Mouse (Mus musculus): Measurements from ENCODE around the gene Tcp10c.
"Not testable (repeated sequence)": the region's sequence is repeated elsewhere in the genome, so short reads cannot be mapped to it uniquely, and the experiment has no call there.

The Tcp10c gene

DNA sequence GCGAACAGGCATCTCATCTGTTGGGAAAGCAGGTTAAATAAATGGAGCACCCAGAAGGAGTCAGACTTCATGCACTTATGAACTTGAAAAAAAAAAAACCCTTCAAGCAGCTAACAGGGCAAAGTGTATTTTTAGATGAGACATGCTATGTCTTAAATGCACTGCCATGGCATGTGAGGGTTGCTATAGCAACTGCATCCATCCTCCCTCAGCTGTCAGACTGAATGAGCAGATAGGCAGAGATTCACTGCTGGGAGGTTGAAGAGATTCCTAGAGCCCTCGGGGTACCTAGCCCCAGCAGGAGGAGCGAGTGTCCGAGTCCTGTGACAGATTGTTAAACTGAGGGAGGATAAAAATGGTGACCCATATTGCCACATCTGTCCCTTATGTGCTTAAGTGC, 36.6 kb downstream of the Tcp10c start:
- not testable (repeated sequence) for DNase-seq (ENCODE audit: low spot score in 2 of 2)

DNA sequence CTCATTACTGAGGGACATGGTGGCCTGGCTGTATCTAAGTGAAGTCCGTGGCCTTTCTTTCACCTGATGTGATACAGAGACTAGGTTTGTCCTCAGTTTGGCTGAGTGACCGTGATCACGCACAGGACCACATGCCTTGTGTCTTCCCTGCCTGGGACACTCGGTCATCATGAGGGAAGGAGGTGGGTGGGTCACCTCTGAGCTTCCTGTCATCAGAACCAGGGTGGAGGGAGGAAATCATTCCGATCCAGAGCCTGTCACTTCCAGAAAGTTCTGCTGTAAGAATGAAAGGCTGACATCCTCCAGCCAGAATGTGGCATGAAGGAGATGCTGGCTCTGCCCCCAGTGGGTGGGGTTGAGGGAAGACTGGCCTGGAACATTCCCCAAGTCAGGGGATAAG, 45.6 kb downstream of the Tcp10c start:
- not testable (repeated sequence) for DNase-seq (ENCODE audit: low spot score in 2 of 2)

DNA sequence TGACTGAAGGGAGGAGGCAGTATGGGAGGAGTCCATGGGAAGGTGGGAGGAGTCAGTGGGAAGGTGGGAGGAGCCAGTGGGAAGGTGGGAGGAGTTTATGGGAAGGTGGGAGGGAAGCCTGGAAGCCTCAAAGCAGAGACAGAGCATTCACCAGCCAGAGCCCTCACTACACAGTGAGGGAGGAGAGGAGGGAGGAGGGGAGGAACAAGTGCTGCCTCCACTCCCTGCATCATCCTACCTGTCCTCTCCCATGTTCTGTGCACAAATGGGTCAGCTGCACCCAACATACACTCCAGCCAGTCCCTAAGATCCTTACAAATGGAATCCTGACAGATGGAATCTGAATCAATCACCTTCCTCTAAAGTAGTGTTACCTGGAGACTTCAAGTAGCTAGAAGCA, 47.7 kb downstream of the Tcp10c start:
- DNase-seq (ENCODE audit: low spot score in 2 of 2), result not testable (repeated sequence)

DNA sequence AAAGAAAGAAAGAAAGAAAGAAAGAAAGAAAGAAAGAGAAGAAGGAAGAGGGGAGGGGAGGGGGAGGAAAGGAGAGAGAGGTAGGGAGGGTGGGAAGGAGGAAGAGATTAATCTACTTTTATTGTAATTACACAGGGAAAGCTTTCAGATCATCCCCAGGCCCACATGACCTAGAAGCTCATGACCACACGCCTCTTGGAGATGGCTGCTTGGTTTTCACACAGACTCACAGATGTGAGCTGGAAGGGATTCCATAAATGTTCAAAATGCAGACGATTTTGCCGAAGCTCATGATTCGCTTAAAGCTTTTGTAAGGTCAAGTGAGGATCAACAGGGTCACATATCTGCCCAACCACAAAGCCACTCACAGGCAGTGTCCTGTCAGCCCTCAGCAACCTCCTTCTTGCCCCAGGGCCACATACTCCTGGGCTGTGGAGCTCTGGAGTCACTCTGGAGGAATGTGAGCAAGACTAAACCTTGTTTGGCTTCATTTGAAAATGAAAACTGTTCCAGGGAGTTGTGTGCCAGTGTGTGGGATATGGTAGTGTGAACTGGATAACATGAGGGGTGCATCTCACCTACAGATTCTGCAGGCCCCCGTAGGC, 49.3 kb downstream of the Tcp10c start:
- not testable (repeated sequence) for DNase-seq (ENCODE audit: low spot score in 2 of 2)

DNA sequence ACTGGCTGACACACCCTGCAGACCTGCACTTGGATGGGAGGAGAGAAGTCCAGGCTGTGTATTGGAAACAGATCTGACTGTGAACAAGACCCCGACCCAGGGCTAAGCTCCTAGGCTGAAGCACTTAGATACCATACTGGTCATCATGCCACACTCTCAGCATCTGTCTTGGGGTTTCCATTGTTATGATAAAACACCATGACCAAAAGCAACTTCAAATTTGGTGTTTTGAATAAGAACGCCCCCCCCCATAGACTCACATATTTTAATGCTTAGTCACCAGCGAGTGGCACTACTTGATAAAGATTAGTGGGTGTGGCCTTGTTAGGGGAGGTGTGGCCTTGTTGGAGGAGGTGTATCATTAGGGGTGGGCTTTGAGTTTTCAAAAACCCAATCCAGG, 51.7 kb downstream of the Tcp10c start:
- not testable (repeated sequence) for DNase-seq (ENCODE audit: low spot score in 2 of 2)

DNA sequence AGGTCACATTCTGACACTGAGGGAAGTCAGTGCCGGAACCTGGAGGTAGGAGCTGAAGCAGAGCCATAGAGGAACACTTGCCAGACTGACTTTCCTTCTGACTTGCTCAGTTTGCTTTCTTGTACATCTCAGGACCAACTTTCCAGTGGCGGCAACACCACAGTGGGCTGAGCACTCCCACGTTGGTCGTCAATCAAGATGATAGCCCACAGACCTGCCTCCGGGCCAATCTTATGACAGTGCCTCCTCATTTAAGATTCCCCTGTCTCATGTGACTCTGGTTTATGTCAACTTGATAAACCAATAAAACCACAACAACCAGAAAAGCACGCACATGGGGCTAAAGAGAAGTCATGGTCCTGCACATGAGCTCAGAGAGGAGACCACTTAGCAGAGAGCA, 52.3 kb downstream of the Tcp10c start:
- not testable (repeated sequence) for DNase-seq (ENCODE audit: low spot score in 2 of 2)

DNA sequence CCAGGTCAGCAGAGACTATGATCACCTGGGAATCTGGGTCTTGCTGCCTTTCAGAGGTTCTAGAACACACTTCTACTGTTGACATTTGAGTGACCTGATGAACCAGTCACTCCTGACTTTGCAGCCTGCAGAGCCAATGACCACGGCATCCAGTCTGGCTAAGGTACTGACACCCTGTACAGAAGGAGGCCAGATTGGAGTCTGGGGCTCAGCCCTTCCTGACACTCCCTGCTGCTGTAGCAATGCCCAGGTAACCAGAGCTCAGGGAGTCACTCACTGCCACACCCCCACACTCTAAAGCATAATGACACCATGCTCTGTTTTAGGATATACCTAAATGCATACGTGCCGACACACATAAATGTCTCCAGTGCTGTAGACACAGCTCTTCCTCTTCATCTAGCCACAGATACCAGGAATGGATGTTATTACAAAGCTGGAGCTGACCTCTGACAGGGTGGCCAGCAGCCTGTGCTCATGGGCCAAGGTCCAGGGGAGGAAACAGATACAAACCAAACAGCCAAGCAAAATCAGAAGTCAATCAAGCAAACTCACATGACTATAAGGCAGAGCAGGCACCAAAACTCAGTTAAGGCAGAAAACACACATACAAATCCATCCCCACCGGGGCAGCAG, 53.4 kb downstream of the Tcp10c start:
- not testable (repeated sequence) for DNase-seq (ENCODE audit: low spot score in 2 of 2)

DNA sequence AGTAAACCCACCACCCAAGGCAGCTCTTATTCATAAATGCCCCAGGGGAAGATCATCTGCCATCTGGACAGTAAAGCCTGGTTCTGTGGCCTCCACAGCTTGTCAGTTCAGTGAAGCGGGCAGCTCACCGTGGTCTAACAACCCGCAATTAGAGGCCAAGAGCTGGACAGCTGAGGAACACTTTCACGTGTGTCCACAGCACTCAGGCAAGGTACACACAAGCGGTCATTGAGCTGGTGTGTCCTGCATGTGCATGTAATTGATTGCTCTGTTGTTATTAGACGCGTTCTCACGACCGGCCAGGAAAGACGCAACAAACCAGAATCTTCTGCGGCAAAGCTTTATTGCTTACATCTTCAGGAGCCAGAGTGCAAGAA, 53.9 kb downstream of the Tcp10c start:
- not testable (repeated sequence) for DNase-seq (ENCODE audit: low spot score in 2 of 2)

DNA sequence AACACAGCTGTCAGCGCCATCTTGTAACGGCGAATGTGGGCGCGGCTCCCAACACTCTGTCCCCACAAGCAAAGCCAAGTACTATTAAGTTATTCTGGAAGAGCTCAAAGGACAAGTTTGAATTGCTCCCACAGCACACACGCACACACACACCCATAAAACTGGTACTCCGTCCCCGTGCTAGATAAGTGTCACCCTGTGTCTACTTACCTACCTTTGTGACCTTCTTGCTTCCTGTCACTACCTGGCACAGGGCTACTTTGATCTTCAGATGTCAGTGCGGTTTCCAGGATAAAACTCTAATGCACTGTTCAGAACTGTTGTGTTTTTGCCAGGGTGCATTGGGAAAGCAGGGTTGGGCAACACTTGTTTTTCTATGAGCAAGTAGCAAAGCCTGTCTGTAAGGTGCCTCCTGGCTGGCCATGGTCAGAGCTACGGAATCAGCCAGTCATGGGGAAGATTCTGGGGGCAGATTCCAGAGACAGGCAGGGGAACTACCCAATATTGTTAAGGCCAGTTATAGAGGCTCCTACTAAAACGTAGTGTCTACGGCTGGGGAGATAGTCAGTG, 66.7 kb downstream of the Tcp10c start:
- DNase-seq (ENCODE audit: low spot score in 2 of 2), result not testable (repeated sequence)

DNA sequence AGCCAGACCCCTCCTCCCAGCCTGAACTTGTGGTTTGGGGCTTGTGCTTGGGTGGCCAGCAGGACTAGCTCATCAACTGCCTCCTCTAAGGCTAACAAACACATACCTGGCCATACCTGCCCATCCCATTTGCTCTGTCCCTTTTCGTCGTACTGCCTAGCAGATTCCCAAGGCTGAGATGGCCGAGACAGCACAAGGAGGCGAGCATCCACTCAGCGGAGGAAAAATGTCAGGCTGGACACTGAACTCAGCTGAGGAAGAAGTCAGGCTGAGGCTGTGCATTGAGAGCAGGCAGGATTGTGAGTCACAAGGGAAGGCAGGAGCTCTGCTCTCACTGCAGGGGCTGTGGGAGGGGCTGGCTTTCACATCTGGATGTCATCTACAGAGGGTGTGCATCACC, 68.3 kb downstream of the Tcp10c start:
- DNase-seq (ENCODE audit: low spot score in 2 of 2), result not testable (repeated sequence)

DNA sequence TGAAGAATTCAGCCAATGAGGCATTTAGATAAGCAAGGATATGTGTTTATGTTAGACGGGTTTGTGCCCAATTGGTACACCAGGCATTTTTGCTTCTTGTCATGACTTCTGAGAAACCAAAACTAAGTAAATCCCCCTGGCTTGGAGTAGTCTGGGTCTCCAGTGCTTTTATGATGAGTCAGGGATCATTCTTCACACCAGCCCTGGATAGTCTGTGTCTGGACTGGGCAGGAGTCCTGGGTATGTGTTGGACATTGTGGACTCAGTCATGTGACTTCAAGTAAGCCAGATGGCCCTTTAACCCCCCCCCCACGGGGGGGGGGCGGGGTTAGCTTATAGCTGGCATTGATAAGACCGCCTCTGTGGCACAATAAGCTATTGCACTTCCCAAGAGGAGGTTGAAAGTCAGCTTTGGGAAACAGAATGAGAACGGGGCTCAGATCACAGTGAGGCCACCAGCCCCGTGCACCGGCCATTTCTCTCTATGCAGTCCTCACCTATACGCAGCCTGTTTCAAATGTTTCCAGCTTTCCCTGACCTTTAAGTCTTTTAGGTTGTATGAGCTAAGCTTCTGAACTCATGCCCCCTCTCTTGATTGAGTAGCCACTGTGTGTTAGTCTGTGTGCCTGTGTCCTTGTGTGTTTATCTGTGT, 69.1 kb downstream of the Tcp10c start:
- DNase-seq (ENCODE audit: low spot score in 2 of 2), result not testable (repeated sequence)

DNA sequence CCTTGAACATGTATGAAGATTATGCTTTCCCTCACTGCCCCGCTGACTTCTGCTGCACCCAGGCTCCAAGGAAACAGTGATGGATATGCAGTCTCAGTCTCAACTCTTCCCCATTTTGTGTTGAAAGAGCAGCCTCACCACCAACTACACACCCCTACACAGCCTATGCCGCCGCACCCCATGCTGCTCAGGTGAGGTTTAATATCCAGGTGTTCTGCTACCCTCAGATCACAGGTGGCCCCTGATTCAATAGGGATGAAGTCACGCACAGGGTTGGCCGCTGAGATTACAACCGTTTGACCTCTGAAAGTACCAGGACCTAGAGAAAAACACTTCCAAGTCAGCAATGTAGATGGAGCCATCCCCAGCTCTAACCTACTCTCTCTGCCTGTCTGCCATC, 69.9 kb downstream of the Tcp10c start:
- DNase-seq (ENCODE audit: low spot score in 2 of 2), result not testable (repeated sequence)

DNA sequence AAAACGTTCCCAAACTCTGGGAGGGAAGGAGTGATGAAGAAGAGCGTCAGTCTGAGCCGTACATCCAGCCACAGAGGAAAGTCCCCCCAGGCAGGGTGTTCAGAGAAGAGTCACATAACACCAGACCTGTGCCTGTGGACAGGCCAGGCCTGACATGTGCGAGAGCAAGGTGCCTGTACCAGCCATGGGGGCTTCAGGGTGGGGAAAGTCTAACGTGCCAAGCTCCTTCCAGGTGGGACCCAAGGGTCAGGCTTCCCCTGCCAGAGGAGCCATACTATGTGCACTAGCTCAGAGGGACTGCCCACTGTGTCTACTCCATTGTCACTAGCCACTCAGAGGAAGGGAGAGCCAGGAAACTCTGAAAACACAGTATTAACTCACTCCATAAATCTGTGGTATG, 71.3 kb downstream of the Tcp10c start:
- not testable (repeated sequence) for DNase-seq (ENCODE audit: low spot score in 2 of 2)

DNA sequence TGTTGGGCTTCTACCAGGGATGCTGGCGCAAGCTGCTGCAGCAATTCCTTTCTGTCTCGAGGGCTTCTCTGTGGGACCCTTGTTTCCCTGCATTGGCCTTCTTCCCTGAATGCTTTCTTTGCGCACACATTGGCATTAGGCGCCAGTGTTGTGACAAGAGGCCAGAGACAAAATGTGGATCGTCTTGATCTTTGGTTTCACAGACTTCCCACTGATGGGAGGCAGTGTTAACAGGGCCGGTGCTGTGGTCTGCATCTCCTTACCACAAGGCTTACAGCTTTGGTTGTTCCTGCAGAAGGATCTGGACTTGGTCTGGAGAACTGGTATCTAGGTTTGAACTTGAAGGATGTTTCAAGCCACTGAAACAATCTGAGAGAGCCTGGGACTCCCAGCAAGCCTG, 72.1 kb downstream of the Tcp10c start:
- not testable (repeated sequence) for DNase-seq (ENCODE audit: low spot score in 2 of 2)

All from spleen, postnatal 36 days (tissue).